Mouse (Mus musculus): ENCODE measurements at regions not wholly inside any gene's neighbourhood (a gene's known extent, or its start where the extent isn't known, plus 50 kb on each side); places are given as distances from the start of the nearest gene placed in this dataset.

- Histone ChIP-seq H3K27me3 (replicated peaks) (no peaks in the 10 kb centered on the region), H3K4me2 (ENCODE audit: insufficient read depth, low read depth, poor library complexity, severe bottlenecking) (peak overlapping the region; percentile 50; the same call in 1 of the 2 replicates), H3K4me1 (ENCODE audit: control insufficient read depth in 1 of 2, insufficient read depth in 2 of 2) (no peaks in the 10 kb centered on the region), H3K36me3 (replicated peaks in 1 of 2; ENCODE audit: control insufficient read depth in 1 of 2, insufficient read depth in 1 of 2, low read length in 1 of 2) (no peaks in the 10 kb centered on the region), H3K27ac (ENCODE audit: insufficient read depth, low read depth) (no peak overlapping the region), H3K4me3 (replicated peaks in 1 of 3; ENCODE audit: low read depth in 2 of 3, low read length in 2 of 3, poor library complexity in 1 of 3) (no peak overlapping the region), H3K79me2 (replicated peaks; ENCODE audit: control insufficient read depth, extremely low read depth, insufficient read depth, poor library complexity, severe bottlenecking) (no peaks in the 10 kb centered on the region), H3K9me3 (replicated peaks; ENCODE audit: low read length) (peaks cover 3% of the 10 kb centered on the region), H3K9ac (ENCODE audit: insufficient read depth, low read depth) (no peak overlapping the region; the same call in 1 of the 2 replicates)
- DNase-seq (ENCODE audit: extremely low read depth), result no peak
- dilution Hi-C loops (cut with MboI; ENCODE audit: extremely low pct_ligation_motif_present, extremely low pct_unique_long_range_greater_than_20kb, low sequenced_read_pairs), result no loop called here
- in situ Hi-C loops (cut with MboI; ENCODE audit: low pct_ligation_motif_present, low pct_unique_long_range_greater_than_20kb, low sequenced_read_pairs), result no loop called here
- no peak for TF ChIP-seq NELFE (IDR thresholded peaks at IDR 0.05; ENCODE audit: low read depth, low read length)
- no peak for TF ChIP-seq GABPA (IDR thresholded peaks at IDR 0.05; ENCODE audit: insufficient replicate concordance, low read depth, low read length)
- peak; percentile 41; the same call in 1 of the 2 replicates for TF ChIP-seq ZNF384 (IDR thresholded peaks at IDR 0.05; ENCODE audit: low read depth, low read length)
- no peak for TF ChIP-seq MYC (IDR thresholded peaks at IDR 0.05; ENCODE audit: low read depth, low read length)
- no peak for TF ChIP-seq POLR2A (IDR thresholded peaks at IDR 0.05; ENCODE audit: low read depth, low read length)
- TF ChIP-seq E2F4 (IDR thresholded peaks at IDR 0.05; ENCODE audit: insufficient replicate concordance, low read depth, low read length), result no peak
- TF ChIP-seq TBP (conservative IDR thresholded peaks at IDR 0.05; ENCODE audit: low read depth, low read length), result no peak
These were observed 434.4 kb upstream of the Adamts16 start for GRCm38 (mm10) chr13:71275991-71276390.

DNA sequence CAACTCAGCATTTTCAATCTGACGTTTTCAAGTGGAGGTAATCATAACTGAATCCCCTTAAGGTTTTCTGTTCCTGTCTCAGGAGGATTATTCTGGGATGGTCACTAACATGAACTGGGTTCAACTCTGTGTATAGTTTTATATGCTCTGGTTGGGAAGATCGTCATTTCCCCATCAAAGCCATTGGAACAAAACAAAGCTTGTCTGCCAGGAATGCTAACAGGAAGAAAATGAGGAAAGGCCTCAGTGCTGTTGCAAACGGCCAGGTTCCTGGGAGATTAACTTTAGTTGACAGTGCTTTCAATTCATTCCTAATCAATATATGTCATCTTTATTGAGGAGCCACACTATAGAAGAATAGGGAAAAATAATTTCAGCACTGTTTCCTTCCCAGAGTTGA is 432.5 kb upstream of the Adamts16 start:
- Histone ChIP-seq H3K27ac (ENCODE audit: insufficient read depth, low read depth) (no peak overlapping the region), H3K79me2 (replicated peaks; ENCODE audit: control insufficient read depth, extremely low read depth, insufficient read depth, poor library complexity, severe bottlenecking) (no peaks in the 10 kb centered on the region), H3K36me3 (replicated peaks in 1 of 2; ENCODE audit: control insufficient read depth in 1 of 2, insufficient read depth in 1 of 2, low read length in 1 of 2) (no peaks in the 10 kb centered on the region), H3K27me3 (replicated peaks) (no peaks in the 10 kb centered on the region), H3K9me3 (replicated peaks; ENCODE audit: low read length) (no peaks in the 10 kb centered on the region), H3K4me3 (replicated peaks in 1 of 3; ENCODE audit: low read depth in 2 of 3, low read length in 2 of 3, poor library complexity in 1 of 3) (no peak overlapping the region), H3K4me2 (ENCODE audit: insufficient read depth, low read depth, poor library complexity, severe bottlenecking) (no peak overlapping the region), H3K9ac (ENCODE audit: insufficient read depth, low read depth) (no peak overlapping the region), H3K4me1 (ENCODE audit: control insufficient read depth in 1 of 2, insufficient read depth in 2 of 2) (no peaks in the 10 kb centered on the region; a peak in 1 of 4 replicates)
- no peak for DNase-seq (ENCODE audit: extremely low read depth)
- dilution Hi-C loops (cut with MboI; ENCODE audit: extremely low pct_ligation_motif_present, extremely low pct_unique_long_range_greater_than_20kb, low sequenced_read_pairs), result no loop called here
- in situ Hi-C loops (cut with MboI; ENCODE audit: low pct_ligation_motif_present, low pct_unique_long_range_greater_than_20kb, low sequenced_read_pairs), result no loop called here
- no peak for TF ChIP-seq POLR2AphosphoS2 (IDR thresholded peaks at IDR 0.05; ENCODE audit: low read depth, low read length)
- no peak for TF ChIP-seq HCFC1 (IDR thresholded peaks at IDR 0.05; ENCODE audit: low read depth, low read length)
- no peak for TF ChIP-seq TBP (conservative IDR thresholded peaks at IDR 0.05; ENCODE audit: low read depth, low read length)
- TF ChIP-seq ELF1 (IDR thresholded peaks at IDR 0.05; ENCODE audit: low read depth, low read length), result no peak
- no peak for TF ChIP-seq KAT2A (IDR thresholded peaks at IDR 0.05; ENCODE audit: insufficient replicate concordance, low read length)
- TF ChIP-seq USF1 (IDR thresholded peaks at IDR 0.05; ENCODE audit: low read depth, low read length), result no peak
- TF ChIP-seq TCF12 (IDR thresholded peaks at IDR 0.05; ENCODE audit: low read depth, low read length), result no peak
- no peak for TF ChIP-seq BHLHE40 (IDR thresholded peaks at IDR 0.05; ENCODE audit: low read depth, low read length)
- TF ChIP-seq SIN3A (IDR thresholded peaks at IDR 0.05; ENCODE audit: low read length), result no peak

DNA sequence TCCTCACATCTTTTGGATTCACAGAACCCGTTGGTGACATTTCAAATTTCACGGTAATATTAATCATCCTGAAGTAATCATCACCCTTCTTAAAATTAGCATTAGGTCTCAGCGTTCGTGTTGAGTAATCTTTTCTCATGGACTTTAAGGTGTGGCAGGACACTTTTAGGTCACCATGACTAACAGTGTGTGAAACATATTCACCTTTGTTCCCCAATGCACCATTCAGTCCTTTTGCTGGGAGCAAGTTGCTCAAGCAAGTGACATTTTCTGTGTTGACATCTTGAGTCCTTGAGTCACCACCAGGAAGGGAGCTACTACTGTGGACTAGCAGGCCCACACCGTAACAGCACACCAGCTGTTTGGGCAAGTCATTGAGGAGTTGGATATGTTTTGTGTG is 431.9 kb upstream of the Adamts16 start:
- no peak for TF ChIP-seq CHD1 (IDR thresholded peaks at IDR 0.05; ENCODE audit: low read depth, low read length)
- no peak for TF ChIP-seq EP300 (IDR thresholded peaks at IDR 0.05; ENCODE audit: low read length)
- no peak for TF ChIP-seq TCF12 (IDR thresholded peaks at IDR 0.05; ENCODE audit: low read depth, low read length)
- TF ChIP-seq MAFK (IDR thresholded peaks at IDR 0.05; ENCODE audit: insufficient replicate concordance, low read length), result no peak
- no peak for TF ChIP-seq USF2 (conservative IDR thresholded peaks at IDR 0.05; ENCODE audit: low read depth, low read length)
- no peak for TF ChIP-seq ZNF384 (IDR thresholded peaks at IDR 0.05; ENCODE audit: low read depth, low read length)
- TF ChIP-seq ELF1 (IDR thresholded peaks at IDR 0.05; ENCODE audit: low read depth, low read length), result no peak
- TF ChIP-seq UBTF (IDR thresholded peaks at IDR 0.05; ENCODE audit: low read depth, low read length), result no peak
- TF ChIP-seq HCFC1 (IDR thresholded peaks at IDR 0.05; ENCODE audit: low read depth, low read length), result no peak
- TF ChIP-seq NELFE (IDR thresholded peaks at IDR 0.05; ENCODE audit: low read depth, low read length), result no peak
- TF ChIP-seq MAZ (IDR thresholded peaks at IDR 0.05; ENCODE audit: low read depth, low read length), result no peak
- no peak for TF ChIP-seq ZKSCAN1 (IDR thresholded peaks at IDR 0.05; ENCODE audit: borderline replicate concordance, low read depth, low read length)
- no peak for TF ChIP-seq MYC (IDR thresholded peaks at IDR 0.05; ENCODE audit: low read depth, low read length)
- dilution Hi-C loops (cut with MboI; ENCODE audit: extremely low pct_ligation_motif_present, extremely low pct_unique_long_range_greater_than_20kb, low sequenced_read_pairs) (no loop called here), in situ Hi-C loops (cut with MboI; ENCODE audit: low pct_ligation_motif_present, low pct_unique_long_range_greater_than_20kb, low sequenced_read_pairs) (no loop called here)
- Histone ChIP-seq H3K27me3 (replicated peaks) (no peaks in the 10 kb centered on the region), H3K79me2 (replicated peaks; ENCODE audit: control insufficient read depth, extremely low read depth, insufficient read depth, poor library complexity, severe bottlenecking) (no peaks in the 10 kb centered on the region), H3K36me3 (replicated peaks in 1 of 2; ENCODE audit: control insufficient read depth in 1 of 2, insufficient read depth in 1 of 2, low read length in 1 of 2) (no peaks in the 10 kb centered on the region), H3K27ac (ENCODE audit: insufficient read depth, low read depth) (no peak overlapping the region), H3K4me2 (ENCODE audit: insufficient read depth, low read depth, poor library complexity, severe bottlenecking) (no peak overlapping the region), H3K4me3 (replicated peaks in 1 of 3; ENCODE audit: low read depth in 2 of 3, low read length in 2 of 3, poor library complexity in 1 of 3) (no peak overlapping the region), H3K4me1 (ENCODE audit: control insufficient read depth in 1 of 2, insufficient read depth in 2 of 2) (no peaks in the 10 kb centered on the region; a peak in 1 of 4 replicates), H3K9me3 (replicated peaks; ENCODE audit: low read length) (no peaks in the 10 kb centered on the region), H3K9ac (ENCODE audit: insufficient read depth, low read depth) (no peak overlapping the region)
- DNase-seq (ENCODE audit: extremely low read depth), result no peak

Measured in CH12.LX (cell line).